Mouse (Mus musculus): ENCODE measurements around the gene Fpr3.

DNA sequence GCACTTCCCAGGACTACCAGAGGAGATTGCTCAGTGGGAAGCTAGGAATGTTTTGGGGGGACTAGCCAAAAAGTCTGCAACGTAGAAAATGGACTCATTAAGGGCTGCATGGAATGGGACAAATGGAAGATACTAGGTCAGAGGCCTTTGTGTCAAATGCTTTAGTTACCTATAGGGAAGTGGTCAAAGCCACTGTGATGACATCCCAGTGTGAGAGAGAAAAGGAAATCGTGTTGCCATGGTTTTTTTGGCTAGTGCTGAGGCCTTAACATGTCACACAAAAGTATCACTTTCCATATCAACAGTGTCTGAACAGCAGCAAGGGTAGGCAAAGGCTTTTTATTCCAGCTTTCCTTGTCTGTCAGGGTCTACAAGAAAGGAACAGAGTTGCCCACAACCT lies 22.5 kb upstream of the Fpr3 start:
- TF ChIP-seq CTCF (IDR thresholded peaks at IDR 0.05; ENCODE audit: control insufficient read depth, insufficient read depth, insufficient read length): no peak
- TF ChIP-seq USF1 (IDR thresholded peaks at IDR 0.05; ENCODE audit: low read depth): no peak

Data from C2C12 (cell line).